Mouse (Mus musculus) large intestine, adult 2 months (tissue): Measurements from ENCODE around the gene Palb2. TPM values are rescaled to one million over a fixed set of nuclear protein-coding genes. Genes with fewer than 3 reads are reported as not detected.

Experiments
- DNase-seq: peaks from one replicate; pipeline ENCODE4 v3.0.0-alpha.2; 2012; ENCODE audit warnings: low read depth, low spot score
- WGBS: fragments of 180-500 bp; shearing (Covaris S2); methylation state at CpG from one replicate; pipeline ENCODE4 v1.1.7; 2018; 5-methylcytosine and 5-hydroxymethylcytosine counted together
- polyA plus RNA-seq: library from polyadenylated mRNA; depleted of rRNA; stranded (reverse); fragments of >200 nt; gene quantifications from 2 replicates; pipeline ENCODE4 v1.2.3, GENCODE M21; 2012; rRNA removed

Gene Palb2
- 2.7 and 4.1 TPM in 2 replicates for polyA plus RNA-seq

DNA sequence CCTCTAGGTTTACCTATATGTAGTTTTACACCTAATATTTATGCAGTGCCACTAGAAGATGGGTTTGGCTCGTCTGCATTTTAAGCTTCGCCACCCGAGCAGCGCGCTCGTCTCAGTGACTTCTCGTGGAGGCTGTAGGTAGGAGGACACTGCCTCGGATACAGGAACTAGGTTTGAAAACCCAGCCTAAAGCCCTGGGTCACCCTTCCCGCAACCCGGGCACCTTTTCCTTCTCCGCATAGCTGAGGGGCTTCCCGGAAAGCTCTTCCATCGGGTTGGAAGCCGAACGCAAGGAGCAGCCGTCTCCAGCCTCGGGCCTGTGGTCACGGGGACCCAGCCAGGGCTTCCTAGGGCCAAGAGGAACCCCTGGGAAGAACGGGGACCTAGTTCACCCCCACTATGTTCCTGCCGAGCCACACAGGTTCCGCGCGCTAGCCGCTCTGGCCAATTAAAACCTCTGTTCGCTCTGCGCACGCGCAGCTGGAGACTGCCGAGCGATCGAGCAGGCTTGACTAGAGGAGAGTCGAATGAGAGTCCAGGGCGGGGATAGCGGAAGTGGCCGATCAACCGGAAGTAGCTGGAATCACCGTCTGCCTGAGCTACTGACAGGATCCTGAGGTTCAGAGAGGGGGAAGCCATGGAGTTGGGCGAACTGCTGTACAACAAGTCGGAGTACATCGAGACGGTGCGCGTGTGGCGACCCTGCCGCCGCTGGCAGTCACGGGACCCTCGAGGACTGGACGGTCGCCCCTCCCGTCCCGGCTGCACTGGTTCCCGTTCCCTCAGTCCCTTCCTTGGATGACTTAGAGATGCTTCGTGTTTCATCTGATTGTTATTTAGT, at the start of gene Palb2, which contains the start of gene Dctn5:
Gene Palb2 (minus strand): TSS at position 489 of the 841 bp plus-strand sequence.
Gene Dctn5 (plus strand): TSS at position 545 of the 841 bp plus-strand sequence.
- 1% methylated on average over 54 of the region's 54 CpGs for WGBS
- DNase-seq: peak; percentile 97

GRCm38 (mm10) chr7:122180720-122181119, 47.9 kb upstream of the Palb2 start:
- DNase-seq: no peak
- WGBS: 92% methylated on average over 7 of the region's 7 CpGs

DNA sequence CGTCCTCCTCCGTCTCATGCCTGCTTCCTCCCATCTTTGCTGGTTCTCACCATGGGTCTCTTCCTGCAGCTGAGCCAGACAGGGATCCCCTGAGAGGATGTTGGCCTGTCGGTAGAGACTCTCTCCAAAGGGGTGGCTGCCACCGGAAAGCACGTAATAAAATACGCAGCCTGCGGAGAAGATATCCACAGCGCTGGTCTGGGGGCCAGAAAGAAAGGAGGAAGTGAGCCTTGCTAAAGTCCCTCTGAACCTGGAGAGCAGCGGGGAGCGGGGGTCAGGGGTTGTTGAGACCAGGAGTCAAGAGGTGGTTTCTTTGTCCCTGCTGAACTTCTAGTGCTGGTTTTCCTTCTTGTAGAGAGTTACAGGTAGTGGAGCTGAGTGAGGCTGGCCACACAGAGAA, 38.8 kb upstream of the Palb2 start:
- WGBS: 70% methylated on average over 10 of the region's 10 CpGs
- no peak for DNase-seq

DNA sequence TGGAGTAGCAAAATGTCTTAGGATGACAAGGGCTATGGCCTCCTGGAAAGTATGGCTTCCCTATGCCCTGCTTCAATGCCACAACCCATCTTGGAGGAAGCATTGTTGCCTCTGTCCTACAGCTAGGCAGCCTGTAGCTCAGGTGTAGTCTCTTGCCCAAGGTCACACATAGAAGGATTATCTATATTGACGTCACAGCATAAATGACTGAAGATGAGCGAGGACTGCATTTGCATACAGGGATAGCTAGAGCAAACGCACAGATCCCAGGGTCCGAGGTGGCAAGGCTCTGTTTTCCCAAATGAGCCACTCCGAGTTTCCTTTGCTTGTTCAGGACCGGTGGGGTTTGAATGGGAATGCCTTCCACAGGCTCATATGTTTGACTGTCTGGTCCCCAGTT, 37.9 kb upstream of the Palb2 start:
- no peak for DNase-seq
- WGBS: 84% methylated on average over 6 of the region's 6 CpGs

GRCm38 (mm10) chr7:122167203-122167602, 34.4 kb upstream of the Palb2 start:
- WGBS: 87% methylated on average over 7 of the region's 7 CpGs
- no peak for DNase-seq

DNA sequence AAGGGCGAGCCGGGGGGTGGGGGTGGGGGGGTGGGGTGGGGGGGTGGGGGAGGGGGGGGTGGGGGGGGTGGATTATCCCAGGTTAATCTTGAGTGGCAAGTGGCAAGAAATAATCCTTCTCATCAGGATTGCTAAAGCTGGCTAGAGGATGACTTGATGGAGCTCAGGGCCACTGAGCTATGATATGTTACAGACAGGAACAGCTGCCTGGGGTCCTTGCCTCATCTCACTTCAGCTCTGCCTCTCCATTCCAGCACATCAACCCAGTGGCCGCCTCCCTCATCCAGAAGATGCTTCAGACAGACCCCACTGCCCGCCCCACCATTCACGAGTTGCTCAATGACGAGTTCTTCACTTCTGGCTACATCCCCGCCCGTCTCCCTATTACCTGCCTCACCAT, 31.0 kb upstream of the Palb2 start:
- 87% methylated on average over 8 of the region's 8 CpGs for WGBS

GRCm38 (mm10) chr7:122160037-122160436, 27.3 kb upstream of the Palb2 start:
- no peak for DNase-seq
- under 1% methylated on average over 12 of the region's 12 CpGs for WGBS

More for the DNA sequence above, 31.0 kb upstream of the Palb2 start:
- DNase-seq: no peak

GRCm38 (mm10) chr7:122158915-122159902, 26.4 kb upstream of the Palb2 start, which contains the start of gene Plk1:
Gene Plk1, plus strand, starts transcription at chr7:122159439.
- peak; percentile 50 for DNase-seq
- WGBS: under 1% methylated on average over 63 of the region's 63 CpGs

- DNase-seq: no peak
- WGBS: 2% methylated on average over 13 of the region's 13 CpGs
Observed at GRCm38 (mm10) chr7:122158488-122158887, 25.7 kb upstream of the Palb2 start.

- WGBS: 35% methylated on average over 4 of the region's 4 CpGs
- peak; percentile 95 for DNase-seq
Observed at GRCm38 (mm10) chr7:122152473-122152872, 19.7 kb upstream of the Palb2 start.

- no peak for DNase-seq
Observed at GRCm38 (mm10) chr7:122140991-122141390, 8.2 kb upstream of the Palb2 start.

GRCm38 (mm10) chr7:122138190-122138589, 5.4 kb upstream of the Palb2 start:
- DNase-seq: no peak
- WGBS: 87% methylated on average over 5 of the region's 5 CpGs

DNA sequence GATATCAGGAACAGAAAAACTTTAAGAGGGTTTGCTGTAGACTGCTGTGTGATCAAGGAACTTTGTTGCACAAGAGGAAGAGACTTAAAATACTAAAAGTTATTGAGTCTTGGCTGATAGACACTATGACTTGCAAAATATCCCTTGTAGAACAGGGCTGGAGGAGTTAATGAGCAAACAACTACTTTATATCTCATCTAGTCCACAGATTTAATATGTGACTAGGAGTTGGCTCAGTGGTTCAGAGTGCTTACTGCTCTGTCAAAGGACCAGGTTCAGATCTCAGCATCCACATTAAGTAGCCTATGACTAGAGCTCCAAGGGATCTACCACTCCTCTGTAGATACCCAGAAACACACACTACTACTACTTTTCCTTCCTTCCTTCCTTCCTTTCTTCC, 4.3 kb upstream of the Palb2 start:
- no peak for DNase-seq

- DNase-seq: no peak
- WGBS: 57% methylated on average over 10 of the region's 10 CpGs
Observed at GRCm38 (mm10) chr7:122135070-122135469, 2.3 kb upstream of the Palb2 start.

- no peak for DNase-seq
- WGBS: 6% methylated on average over 8 of the region's 8 CpGs
Observed at GRCm38 (mm10) chr7:122133338-122133625, 497 bp upstream of the Palb2 start.

DNA sequence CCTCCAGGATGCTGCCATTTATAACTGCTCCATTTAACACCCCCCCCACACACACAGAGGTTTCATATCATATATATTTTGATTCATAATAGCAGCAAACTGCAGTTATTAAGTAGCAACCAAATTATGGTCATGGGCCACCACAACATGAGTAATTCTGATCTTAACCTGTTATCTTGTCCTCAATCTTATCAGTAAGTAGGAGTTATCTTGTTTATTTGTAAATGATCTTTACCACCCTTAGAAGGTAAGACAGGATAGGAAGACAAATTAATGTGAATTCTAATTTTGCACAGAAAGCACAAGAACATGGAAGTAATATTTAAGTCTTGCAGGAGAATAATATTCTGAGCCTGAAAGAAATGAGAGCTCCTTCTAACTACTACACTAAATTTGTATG, 951 bp downstream of the Palb2 start:
- no peak for DNase-seq

DNA sequence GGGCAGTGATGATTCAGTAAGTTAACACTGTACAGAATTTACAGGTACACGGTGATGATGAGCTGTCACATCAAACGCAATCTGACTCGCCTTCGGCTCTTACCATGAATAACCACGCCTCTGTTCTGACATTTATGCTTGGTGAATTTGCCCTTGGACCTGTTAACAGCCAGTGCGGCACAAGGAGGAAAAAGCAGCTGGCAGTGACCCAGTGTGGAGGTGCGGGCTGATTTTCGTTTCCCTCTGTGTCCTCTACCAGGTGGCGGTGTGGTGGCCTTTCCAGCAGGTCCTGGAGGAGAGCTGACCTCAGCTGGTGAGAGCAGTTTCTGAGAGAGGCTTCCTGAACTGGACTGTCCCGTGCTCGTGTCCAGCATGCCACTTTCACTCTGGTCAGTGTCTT, 5.8 kb downstream of the Palb2 start:
- 82% methylated on average over 11 of the region's 11 CpGs for whole genome bisulfite sequencing
- DNase-seq: no peak

DNA sequence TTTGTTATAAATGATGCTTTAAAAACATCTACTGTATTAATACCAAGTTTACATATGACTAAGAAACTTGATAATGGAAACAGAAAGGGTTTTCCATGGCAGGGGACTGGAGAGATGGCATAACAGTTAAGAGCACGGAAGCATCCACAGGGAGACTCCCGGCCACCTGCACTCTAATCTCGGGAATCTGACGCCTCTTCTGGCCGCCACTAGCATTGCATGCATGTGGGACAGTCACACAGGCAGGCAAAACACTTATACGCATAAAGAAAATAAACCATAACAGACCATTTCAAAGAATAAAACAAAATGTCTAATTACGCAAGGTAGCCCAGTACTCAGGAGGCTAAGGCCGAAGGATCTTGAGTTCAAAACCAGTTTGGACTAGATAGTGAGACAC, 7.1 kb downstream of the Palb2 start:
- WGBS: 77% methylated on average over 8 of the region's 8 CpGs
- no peak for DNase-seq

DNA sequence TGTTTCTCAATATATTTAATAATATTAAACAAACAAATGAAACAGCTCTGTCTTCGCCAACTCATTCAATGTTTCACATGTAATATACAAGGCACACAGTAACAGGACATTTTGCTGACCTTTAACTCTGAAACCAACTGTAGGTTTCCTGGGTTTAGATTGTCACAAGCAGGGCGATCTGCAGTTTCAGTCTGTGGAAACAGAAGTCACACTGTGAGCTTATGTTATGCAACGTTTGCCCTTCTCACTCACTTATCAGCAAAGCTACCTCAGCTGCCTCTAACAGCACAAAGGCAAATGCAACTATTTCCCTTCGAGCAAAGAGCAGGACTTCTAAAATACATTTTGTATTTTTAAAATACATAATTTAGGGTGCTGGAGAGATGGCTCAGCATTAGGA, 9.3 kb downstream of the Palb2 start:
- DNase-seq: no peak
- WGBS: 74% methylated on average over 4 of the region's 4 CpGs

DNA sequence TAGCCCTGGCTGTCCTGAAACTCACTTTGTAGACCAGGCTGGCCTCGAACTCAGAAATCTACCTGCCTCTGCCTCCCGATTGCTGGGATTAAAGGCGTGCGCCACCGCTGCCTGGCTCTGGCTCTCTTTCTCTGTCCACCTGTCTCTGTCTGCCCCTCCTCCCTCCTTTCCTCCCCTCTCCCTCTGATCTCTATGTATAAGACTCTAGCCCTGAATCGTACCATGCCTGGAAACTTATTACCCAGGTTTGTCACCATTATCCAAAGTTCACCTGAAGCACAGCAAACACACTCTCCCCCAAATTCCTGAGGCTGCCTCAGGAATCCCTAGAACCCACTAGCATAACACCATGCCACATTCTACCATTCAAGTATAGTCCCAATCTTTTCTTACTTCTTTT, 24.6 kb downstream of the Palb2 start:
- WGBS: 93% methylated on average over 6 of the region's 6 CpGs
- no peak for DNase-seq
